Mouse (Mus musculus) 3134 (cell line): ENCODE measurements around the gene Ntmt1.
A peak's percentile ranks its signal among the peaks of the same experiment; 100 is the strongest.

Experiments used
- DNase-seq: peaks from one replicate; pipeline ENCODE4 v3.0.0-alpha.2; 2011; ENCODE audit warnings: low spot score; ENCODE audit not compliant: insufficient read length; ENCODE audit errors: extremely low read depth

The Ntmt1 gene

GRCm38 (mm10) chr2:30783346-30783745 is 24.3 kb upstream of the Ntmt1 start:
- DNase-seq = peak; percentile 69

GRCm38 (mm10) chr2:30784078-30784994 is 23.3 kb upstream of the Ntmt1 start:
- DNase-seq = no peak

- DNase-seq = no peak
Observed at GRCm38 (mm10) chr2:30787466-30787865, 20.2 kb upstream of the Ntmt1 start.

GRCm38 (mm10) chr2:30792061-30792460 is 15.6 kb upstream of the Ntmt1 start:
- DNase-seq = no peak

GRCm38 (mm10) chr2:30794179-30795108 is 13.2 kb upstream of the Ntmt1 start:
- DNase-seq = peak; percentile 90

GRCm38 (mm10) chr2:30795271-30795888 is 12.2 kb upstream of the Ntmt1 start:
- DNase-seq = peak; percentile 67

GRCm38 (mm10) chr2:30795889-30796275 is 11.7 kb upstream of the Ntmt1 start:
- DNase-seq = peak; percentile 69

GRCm38 (mm10) chr2:30796382-30796781 is 11.2 kb upstream of the Ntmt1 start:
- DNase-seq = peak; percentile 81

GRCm38 (mm10) chr2:30799456-30799855 is 8.2 kb upstream of the Ntmt1 start:
- DNase-seq = no peak

GRCm38 (mm10) chr2:30800671-30801066 is 7.0 kb upstream of the Ntmt1 start:
- DNase-seq = no peak

GRCm38 (mm10) chr2:30801067-30801852 is 6.4 kb upstream of the Ntmt1 start:
- DNase-seq = no peak

- no peak for DNase-seq
Observed at GRCm38 (mm10) chr2:30803604-30804003, 4.0 kb upstream of the Ntmt1 start, which contains the start of gene 1700001O22Rik. TSS of gene 1700001O22Rik (minus strand) at chr2:30803661.

GRCm38 (mm10) chr2:30805983-30806382 is 1.6 kb upstream of the Ntmt1 start:
- DNase-seq = no peak

- no peak for DNase-seq
Observed at GRCm38 (mm10) chr2:30807147-30807647, 429 bp upstream of the Ntmt1 start.

GRCm38 (mm10) chr2:30808296-30808655 is 650 bp downstream of the Ntmt1 start:
- no peak for DNase-seq

GRCm38 (mm10) chr2:30809503-30809902 is 1.9 kb downstream of the Ntmt1 start:
- DNase-seq = no peak

- DNase-seq = no peak
Observed at GRCm38 (mm10) chr2:30810573-30810972, 2.9 kb downstream of the Ntmt1 start.

- no peak for DNase-seq
Observed at GRCm38 (mm10) chr2:30816383-30816782, 8.8 kb downstream of the Ntmt1 start.

GRCm38 (mm10) chr2:30819873-30820272 is 12.2 kb downstream of the Ntmt1 start:
- no peak for DNase-seq

GRCm38 (mm10) chr2:30821073-30821472 is 13.4 kb downstream of the Ntmt1 start:
- no peak for DNase-seq
